Mouse (Mus musculus) naive thymus-derived CD4-positive, alpha-beta T cell, adult 5 months (primary cell): Measurements from ENCODE around the gene Fbxo9. TPM values are rescaled to one million over a fixed set of nuclear protein-coding genes. Genes with fewer than 3 reads are reported as not detected.

ENCODE experiments used
- polyA plus RNA-seq: library from polyadenylated mRNA; unstranded; fragments of 100-300 nt; shearing (Covaris generic); gene quantifications from one replicate; pipeline ENCODE4 v1.2.1, GENCODE M21; 2017

Fbxo9 gene
- polyA plus RNA-seq = 88.6 TPM

DNA sequence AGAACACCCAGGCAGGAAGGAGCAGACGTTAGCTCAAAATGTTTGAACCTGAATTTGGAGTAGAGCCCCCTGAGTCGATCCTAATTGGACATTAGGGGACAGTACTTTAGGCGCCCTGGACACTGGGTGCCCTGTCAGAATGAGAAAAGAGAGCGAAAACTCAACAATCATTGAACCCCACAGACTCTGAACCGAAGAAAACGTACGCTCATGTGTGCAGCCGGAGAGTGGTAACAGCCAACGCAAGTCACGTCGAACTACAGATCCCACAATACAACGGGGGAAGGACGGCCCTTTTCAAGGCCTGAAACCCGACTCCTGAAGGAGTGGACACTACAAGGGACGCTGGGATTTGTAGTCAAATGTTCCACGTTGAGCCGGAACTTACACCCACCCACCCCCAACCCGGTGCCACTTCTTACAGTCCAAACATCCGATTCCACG lies at the start of gene Fbxo9, which contains the start of gene Ick:
Gene Fbxo9, minus strand, starts transcription at position 270 of the 444 bp plus-strand sequence.
Gene Ick, plus strand, starts transcription at position 397 of the 444 bp plus-strand sequence.

DNA sequence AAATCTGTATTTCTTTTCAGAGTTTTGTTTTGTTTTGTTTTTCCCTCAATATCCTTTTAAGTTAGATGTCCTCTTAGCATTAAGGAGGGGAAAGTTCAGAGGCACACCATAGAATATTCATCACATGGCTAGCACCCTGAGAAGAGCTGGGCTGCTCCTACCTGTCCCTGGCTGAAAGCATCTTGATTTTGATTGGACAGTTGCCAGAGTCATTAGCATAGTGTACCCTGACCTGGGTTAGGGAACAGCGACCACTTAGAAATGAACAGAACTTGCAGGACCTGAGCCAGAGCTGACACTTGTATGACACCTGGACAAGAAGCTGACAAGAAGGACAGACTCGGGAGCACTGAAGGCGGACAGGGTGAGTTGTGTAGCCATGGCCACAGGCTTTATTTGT lies 57.2 kb downstream of the Fbxo9 start, which contains the start of gene Gcm1:
Gene Gcm1, plus strand, starts transcription at position 248 of the 400 bp plus-strand sequence.

Other genes with a start within 250 kb of the Fbxo9 start
- gene Elovl5, start 191.7 kb downstream of the Fbxo9 start, polyA plus RNA-seq = 197 TPM
- gene Gcm1, start 57.1 kb downstream of the Fbxo9 start, polyA plus RNA-seq = not detected
- 8.4 TPM for gene Ick, start 127 bp upstream of the Fbxo9 start, polyA plus RNA-seq
- gene Gsta4, start 73.7 kb upstream of the Fbxo9 start, polyA plus RNA-seq = 3.1 TPM
- gene Gsta1, start 121.6 kb upstream of the Fbxo9 start, polyA plus RNA-seq = not detected
- gene Gm3776, start 148.1 kb upstream of the Fbxo9 start, polyA plus RNA-seq = not detected
- not detected for gene Gm10639, start 180.9 kb upstream of the Fbxo9 start, polyA plus RNA-seq
- gene Omt2a, start 205.7 kb upstream of the Fbxo9 start, polyA plus RNA-seq = not detected
- gene Omt2b, start 218.5 kb upstream of the Fbxo9 start, polyA plus RNA-seq = not detected
- not detected for gene Gsta2, start 246.7 kb upstream of the Fbxo9 start, polyA plus RNA-seq